Mouse (Mus musculus) cerebellum, adult 2 months (tissue): Measurements from ENCODE around the gene Gm10134. TPM values are rescaled to one million over a fixed set of nuclear protein-coding genes. Genes with fewer than 3 reads are reported as not detected.
A peak's percentile ranks its signal among the peaks of the same experiment; 100 is the strongest.

Experiments used
- DNase-seq, 2 experiments: peaks; one replicate each; pipeline ENCODE4 v3.0.0; 2021
- H3K27ac ChIP-seq: fragments of 200-500 bp; 2 replicates; pipeline ENCODE4 v1.5.1; 2012; ENCODE audit warnings: low read length, control low read depth, inconsistent platforms; ENCODE audit not compliant: insufficient read depth
- H3K27me3 ChIP-seq: fragments of 200-500 bp; 2 replicates; pipeline ENCODE4 v1.6.1; 2012; ENCODE audit warnings: inconsistent platforms, mild to moderate bottlenecking, low read length, moderate library complexity; ENCODE audit not compliant: control insufficient read depth, insufficient read depth
- H3K4me1 ChIP-seq: fragments of 200-500 bp; 2 replicates; pipeline ENCODE4 v1.6.1; 2011; ENCODE audit warnings: low read length; ENCODE audit not compliant: control insufficient read depth, insufficient read depth
- H3K4me3 ChIP-seq: fragments of 200-500 bp; replicated peaks from 2 replicates; pipeline ENCODE3; 2011; ENCODE audit warnings: mild to moderate bottlenecking, low read depth, low read length, control low read depth; ENCODE audit not compliant: insufficient read depth
- CTCF ChIP-seq: fragments of 200-500 bp; IDR thresholded peaks from 2 replicates; pipeline ENCODE4 v1.5.1; 2011; ENCODE audit warnings: low read depth, mild to moderate bottlenecking, control low read depth, low read length, moderate library complexity, borderline replicate concordance; ENCODE audit not compliant: insufficient read depth
- POLR2A ChIP-seq: fragments of 200-500 bp; IDR thresholded peaks from 2 replicates; pipeline ENCODE4 v1.6.1; 2011; ENCODE audit warnings: low read length, control low read depth, borderline replicate concordance; ENCODE audit not compliant: insufficient read depth
- WGBS: fragments of 180-500 bp; shearing (Covaris S2); methylation state at CpG from one replicate; pipeline ENCODE4 v1.1.7; 2018; 5-methylcytosine and 5-hydroxymethylcytosine counted together
- polyA plus RNA-seq: library from polyadenylated mRNA; depleted of rRNA; stranded (reverse); fragments of >200 nt; gene quantifications from 2 replicates; pipeline ENCODE4 v1.2.3, GENCODE M21; 2012

Gm10134 gene
- polyA plus RNA-seq, 1 experiment: not detected

GRCm38 (mm10) chr2:28529856-28530255 is 24.0 kb downstream of the Gm10134 start:
- Histone ChIP-seq H3K27ac (peak overlapping the region; percentile 26), H3K27me3 (no peaks in the 10 kb centered on the region), H3K4me3 (no peak overlapping the region), H3K4me1 (peaks cover 69% of the 10 kb centered on the region)
- WGBS: 36% methylated on average over 4 of the region's 4 CpGs
- TF ChIP-seq POLR2A (no peak), CTCF (no peak)
- no peak for DNase-seq

- H3K27me3 ChIP-seq: no peaks in the 10 kb centered on the region
- DNase-seq: no peak
- H3K4me1 ChIP-seq: peaks cover 68% of the 10 kb centered on the region
- 60% methylated on average over 7 of the region's 7 CpGs for WGBS
- H3K4me3 ChIP-seq: no peak overlapping the region
- TF ChIP-seq POLR2A (no peak), CTCF (no peak)
- H3K27ac ChIP-seq: peak overlapping the region; percentile 18; the same call in 1 of the 2 replicates
These were observed 24.4 kb downstream of the Gm10134 start for GRCm38 (mm10) chr2:28530311-28530710.

GRCm38 (mm10) chr2:28532938-28533771 is 27.3 kb downstream of the Gm10134 start:
- TF ChIP-seq POLR2A (peak; percentile 66), CTCF (no peak)
- peak overlapping the region; percentile 91 for H3K27ac ChIP-seq
- DNase-seq: peak; percentile 90 to 92
- WGBS: 3% methylated on average over 49 of the region's 49 CpGs
- H3K27me3 ChIP-seq: no peaks in the 10 kb centered on the region
- H3K4me3 ChIP-seq: peak overlapping the region; percentile 86
- H3K4me1 ChIP-seq: peaks cover 67% of the 10 kb centered on the region

GRCm38 (mm10) chr2:28533901-28534435 is 28.1 kb downstream of the Gm10134 start:
- Histone ChIP-seq H3K4me3 (peak overlapping the region; percentile 86), H3K27ac (peak overlapping the region; percentile 91), H3K27me3 (no peaks in the 10 kb centered on the region), H3K4me1 (peaks cover 67% of the 10 kb centered on the region)
- no peak for TF ChIP-seq POLR2A
- TF ChIP-seq CTCF: no peak
- WGBS: 8% methylated on average over 7 of the region's 7 CpGs
- DNase-seq: peak in 1 of 2 experiments; percentile 63

- peak in 1 of 2 experiments; percentile 60 for DNase-seq
- WGBS: 2% methylated on average over 11 of the region's 11 CpGs
- H3K27me3 ChIP-seq: no peaks in the 10 kb centered on the region
- peaks cover 67% of the 10 kb centered on the region for H3K4me1 ChIP-seq
- H3K4me3 ChIP-seq: peak overlapping the region; percentile 86
- 0 out of 2 replicates have a peak, but pooled peaks have one; percentile 10 for TF ChIP-seq POLR2A
- no peak for TF ChIP-seq CTCF
- peak overlapping the region; percentile 91 for H3K27ac ChIP-seq
These were observed 28.8 kb downstream of the Gm10134 start for GRCm38 (mm10) chr2:28534436-28535262.

- 1% methylated on average over 4 of the region's 4 CpGs for WGBS
- Histone ChIP-seq H3K27me3 (no peaks in the 10 kb centered on the region), H3K4me3 (peak overlapping the region; percentile 86), H3K4me1 (peaks cover 67% of the 10 kb centered on the region), H3K27ac (peak overlapping the region; percentile 91)
- DNase-seq: peak; percentile 82 to 89
- TF ChIP-seq CTCF (no peak), POLR2A (peak; percentile 41; the same call in 1 of the 2 replicates)
These were observed 29.3 kb downstream of the Gm10134 start for GRCm38 (mm10) chr2:28535263-28535540.

- Histone ChIP-seq H3K4me1 (peaks cover 67% of the 10 kb centered on the region), H3K4me3 (peak overlapping the region; percentile 86)
These were observed 29.8 kb downstream of the Gm10134 start for GRCm38 (mm10) chr2:28535650-28536049.

GRCm38 (mm10) chr2:28536166-28536565 is 30.3 kb downstream of the Gm10134 start:
- TF ChIP-seq CTCF: no peak
- no peak for TF ChIP-seq POLR2A
- 7% methylated on average over 4 of the region's 4 CpGs for WGBS
- DNase-seq: peak in 1 of 2 experiments; percentile 60
- peak overlapping the region; percentile 91 for H3K27ac ChIP-seq
- H3K4me1 ChIP-seq: peaks cover 67% of the 10 kb centered on the region
- H3K27me3 ChIP-seq: no peaks in the 10 kb centered on the region
- H3K4me3 ChIP-seq: peak overlapping the region; percentile 52

More at GRCm38 (mm10) chr2:28535650-28536049, 29.8 kb downstream of the Gm10134 start:
- DNase-seq: peak; percentile 85 to 90
- TF ChIP-seq POLR2A: no peak
- TF ChIP-seq CTCF: no peak
- Histone ChIP-seq H3K27ac (peak overlapping the region; percentile 91), H3K27me3 (no peaks in the 10 kb centered on the region)
- 2% methylated on average over 7 of the region's 7 CpGs for WGBS
